Mouse (Mus musculus): Measurements from ENCODE around the gene Zfp326. TPM values are rescaled to one million over a fixed set of nuclear protein-coding genes. Genes with fewer than 3 reads are reported as not detected.

Gene Zfp326
- 146 TPM for polyA plus RNA-seq (2014; fragmentation: Illumina TruSeq; extraction: RNeasy Lipid Tissue Mini Kit (QIAGEN cat#74804))

GRCm38 (mm10) chr5:105876068-105876924 is at the start of gene Zfp326:
Zfp326 (plus strand) TSS chr5:105876565.

Other genes starting within 250 kb of the Zfp326 start
- gene Lrrc8d, start 176.6 kb upstream of the Zfp326 start, polyA plus RNA-seq (2014; fragmentation: Illumina TruSeq; extraction: RNeasy Lipid Tissue Mini Kit (QIAGEN cat#74804)): 25.4 TPM